Mouse (Mus musculus) retina, adult 2 months (tissue): Measurements from ENCODE around the gene Frmd4a.
"Not testable (repeated sequence)": the region's sequence is repeated elsewhere in the genome, so short reads cannot be mapped to it uniquely, and the experiment has no call there.

Experiments used
- DNase-seq: peaks from one replicate; pipeline ENCODE4 v3.0.0-alpha.2; 2012; ENCODE audit warnings: low read depth, low spot score

The Frmd4a gene

GRCm38 (mm10) chr2:4575975-4576374 is 558.5 kb downstream of the Frmd4a start:
- DNase-seq, result no peak

GRCm38 (mm10) chr2:4578291-4578690 is 560.8 kb downstream of the Frmd4a start:
- DNase-seq, result no peak

GRCm38 (mm10) chr2:4579357-4580068 is 562.0 kb downstream of the Frmd4a start:
- no peak for DNase-seq

GRCm38 (mm10) chr2:4580666-4581065 is 563.1 kb downstream of the Frmd4a start:
- DNase-seq, result no peak

GRCm38 (mm10) chr2:4582930-4583329 is 565.4 kb downstream of the Frmd4a start:
- DNase-seq, result no peak

GRCm38 (mm10) chr2:4584252-4584651 is 566.7 kb downstream of the Frmd4a start:
- DNase-seq, result no peak

GRCm38 (mm10) chr2:4586245-4586644 is 568.7 kb downstream of the Frmd4a start:
- DNase-seq, result no peak

GRCm38 (mm10) chr2:4587685-4588409 is 570.3 kb downstream of the Frmd4a start:
- no peak for DNase-seq

GRCm38 (mm10) chr2:4591647-4592046 is 574.1 kb downstream of the Frmd4a start:
- DNase-seq, result no peak

- no peak for DNase-seq
Measured at GRCm38 (mm10) chr2:4592666-4593065, 575.1 kb downstream of the Frmd4a start.

- no peak for DNase-seq
Measured at GRCm38 (mm10) chr2:4593433-4593832, 575.9 kb downstream of the Frmd4a start.

- DNase-seq, result no peak
Measured at GRCm38 (mm10) chr2:4593878-4594387, 576.4 kb downstream of the Frmd4a start.

- DNase-seq, result no peak
Measured at GRCm38 (mm10) chr2:4596992-4597391, 579.5 kb downstream of the Frmd4a start.

GRCm38 (mm10) chr2:4601034-4601890 is 583.7 kb downstream of the Frmd4a start:
- peak; percentile 44 for DNase-seq

- no peak for DNase-seq
Measured at GRCm38 (mm10) chr2:4603361-4603945, 585.9 kb downstream of the Frmd4a start.

GRCm38 (mm10) chr2:4606559-4606958 is 589.0 kb downstream of the Frmd4a start:
- no peak for DNase-seq

GRCm38 (mm10) chr2:4608253-4608652 is 590.7 kb downstream of the Frmd4a start:
- DNase-seq, result no peak

- DNase-seq, result no peak
Measured at GRCm38 (mm10) chr2:4609433-4609832, 591.9 kb downstream of the Frmd4a start.

GRCm38 (mm10) chr2:4611295-4611694 is 593.8 kb downstream of the Frmd4a start:
- no peak for DNase-seq

GRCm38 (mm10) chr2:4611704-4612103 is 594.2 kb downstream of the Frmd4a start:
- no peak for DNase-seq

- not testable (repeated sequence) for DNase-seq
Measured at GRCm38 (mm10) chr2:4614276-4614929, 596.9 kb downstream of the Frmd4a start.
